Mouse (Mus musculus) forebrain, postnatal 0 days (tissue): ENCODE results near the gene Dcp1b. TPM values are rescaled to one million over a fixed set of nuclear protein-coding genes. Genes with fewer than 3 reads are reported as not detected.

Source experiments
- ATAC-seq: fragments of 200-750 bp; cut with Nextera tagmentation; 2 replicates; pipeline ENCODE4 v1.8.0; 2017; ENCODE audit warnings: mild to moderate bottlenecking, moderate library complexity
- DNase-seq: peaks from one replicate; pipeline ENCODE4 v3.0.0-alpha.2; 2015
- H3K27ac ChIP-seq: fragments of 300-500 bp; sonication (generic); 2 replicates; pipeline ENCODE4 v1.5.1; 2014; ENCODE audit warnings: low read depth, mild to moderate bottlenecking, antibody characterized with exemption, low read length, moderate library complexity, mixed read lengths
- H3K27me3 ChIP-seq: fragments of 300-500 bp; sonication (generic); 2 replicates; pipeline ENCODE4 v1.6.1; 2014; ENCODE audit warnings: mild to moderate bottlenecking, low read length, mixed read lengths; ENCODE audit not compliant: insufficient read depth
- H3K36me3 ChIP-seq: fragments of 300-500 bp; sonication (generic); 2 replicates; pipeline ENCODE4 v1.6.1; 2014; ENCODE audit warnings: mild to moderate bottlenecking, moderate library complexity; ENCODE audit not compliant: insufficient read depth
- H3K4me1 ChIP-seq: fragments of 300-500 bp; sonication (generic); 2 replicates; pipeline ENCODE4 v1.6.1; 2014; ENCODE audit warnings: antibody characterized with exemption; ENCODE audit not compliant: insufficient read depth
- H3K4me2 ChIP-seq: fragments of 300-500 bp; sonication (generic); 2 replicates; pipeline ENCODE4 v1.6.1; 2014; ENCODE audit warnings: low read depth, mild to moderate bottlenecking, moderate library complexity
- H3K4me3 ChIP-seq: fragments of 300-500 bp; sonication (generic); 2 replicates; pipeline ENCODE4 v1.5.1; 2014; ENCODE audit warnings: low read depth, low read length, mixed read lengths
- H3K9ac ChIP-seq: fragments of 300-500 bp; sonication (generic); 2 replicates; pipeline ENCODE4 v1.6.1; 2014; ENCODE audit warnings: mild to moderate bottlenecking
- H3K9me3 ChIP-seq: fragments of 300-500 bp; sonication (generic); 2 replicates; pipeline ENCODE4 v1.6.1; 2016; ENCODE audit warnings: low read length
- CTCF ChIP-seq: sonication (generic); IDR thresholded peaks from 2 replicates; pipeline ENCODE4 v1.5.1; 2016; ENCODE audit warnings: antibody characterized with exemption, control low read depth, low read depth
- WGBS: fragments of 180-500 bp; shearing (Covaris S2); extraction: QIAGEN DNeasy Blood & Tissue Kit; methylation state at CpG from one replicate; pipeline ENCODE4 v1.1.7; 2014; 5-methylcytosine and 5-hydroxymethylcytosine counted together
- polyA plus RNA-seq: library from polyadenylated mRNA; unstranded; fragments of >200 nt; fragmentation: Nextera tagmentation; extraction: Ambion mirVana; gene quantifications from 2 replicates; pipeline ENCODE4 v1.2.1, GENCODE M21; 2015
- total RNA-seq: library from RNA; depleted of rRNA; stranded (reverse); fragments of >200 nt; gene quantifications from 2 replicates; pipeline ENCODE4 v1.2.3, GENCODE M21; 2014; rRNA removed

Gene Dcp1b
- total and polyA plus RNA-seq, 2 experiments from 2014 or later: 12.5 to 29.6 TPM

GRCm38 (mm10) chr6:119240256-119240655, 65.2 kb downstream of the Dcp1b start:
- no peak overlapping the region for H3K4me2 ChIP-seq
- no peak overlapping the region for H3K9ac ChIP-seq
- H3K27ac ChIP-seq: no peak overlapping the region
- H3K27me3 ChIP-seq: no peaks in the 10 kb centered on the region
- DNase-seq: no peak
- ATAC-seq: no peak
- 86% methylated on average over 7 of the region's 7 CpGs for WGBS
- H3K4me3 ChIP-seq: no peak overlapping the region
- no peaks in the 10 kb centered on the region for H3K36me3 ChIP-seq
- no peak for TF ChIP-seq CTCF
- no peaks in the 10 kb centered on the region for H3K4me1 ChIP-seq
- H3K9me3 ChIP-seq: no peaks in the 10 kb centered on the region

GRCm38 (mm10) chr6:119240871-119241705, 66.0 kb downstream of the Dcp1b start:
- H3K4me3 ChIP-seq: no peak overlapping the region
- H3K27ac ChIP-seq: no peak overlapping the region
- no peaks in the 10 kb centered on the region for H3K36me3 ChIP-seq
- WGBS: 74% methylated on average over 21 of the region's 21 CpGs
- H3K9ac ChIP-seq: no peak overlapping the region
- ATAC-seq (peak; percentile 32; the same call in 1 of the 2 replicates), DNase-seq (no peak)
- H3K27me3 ChIP-seq: no peaks in the 10 kb centered on the region
- no peak for TF ChIP-seq CTCF
- no peak overlapping the region for H3K4me2 ChIP-seq
- no peaks in the 10 kb centered on the region for H3K4me1 ChIP-seq
- no peaks in the 10 kb centered on the region for H3K9me3 ChIP-seq

- Histone ChIP-seq H3K4me1 (no peaks in the 10 kb centered on the region), H3K9me3 (no peaks in the 10 kb centered on the region), H3K27me3 (no peaks in the 10 kb centered on the region), H3K36me3 (no peaks in the 10 kb centered on the region), H3K4me3 (no peak overlapping the region), H3K27ac (no peak overlapping the region), H3K9ac (no peak overlapping the region), H3K4me2 (no peak overlapping the region)
- DNase-seq: no peak
- TF ChIP-seq CTCF: peak; percentile 38
- no peak for ATAC-seq
- 53% methylated on average over 2 of the region's 2 CpGs for WGBS
Measured at GRCm38 (mm10) chr6:119246082-119246481, 71.0 kb downstream of the Dcp1b start.

GRCm38 (mm10) chr6:119248578-119248977, 73.5 kb downstream of the Dcp1b start:
- H3K27ac ChIP-seq: no peak overlapping the region
- peak; percentile 22 for DNase-seq
- H3K9ac ChIP-seq: no peak overlapping the region
- no peak overlapping the region for H3K4me3 ChIP-seq
- no peak overlapping the region for H3K4me2 ChIP-seq
- no peaks in the 10 kb centered on the region for H3K4me1 ChIP-seq
- no peak for TF ChIP-seq CTCF
- H3K9me3 ChIP-seq: no peaks in the 10 kb centered on the region
- 73% methylated on average over 3 of the region's 3 CpGs for WGBS
- no peaks in the 10 kb centered on the region for H3K27me3 ChIP-seq
- ATAC-seq: peak; percentile 69
- no peaks in the 10 kb centered on the region for H3K36me3 ChIP-seq

- no peak overlapping the region for H3K4me3 ChIP-seq
- no peak for DNase-seq
- H3K9ac ChIP-seq: no peak overlapping the region
- H3K27me3 ChIP-seq: no peaks in the 10 kb centered on the region
- no peak for TF ChIP-seq CTCF
- no peak overlapping the region for H3K27ac ChIP-seq
- no peaks in the 10 kb centered on the region for H3K36me3 ChIP-seq
- no peak for ATAC-seq
- H3K4me2 ChIP-seq: no peak overlapping the region
- no peaks in the 10 kb centered on the region for H3K4me1 ChIP-seq
- 90% methylated on average over 10 of the region's 10 CpGs for WGBS
- H3K9me3 ChIP-seq: no peaks in the 10 kb centered on the region
Measured at GRCm38 (mm10) chr6:119249726-119250125, 74.7 kb downstream of the Dcp1b start.

GRCm38 (mm10) chr6:119251704-119252103, 76.7 kb downstream of the Dcp1b start:
- no peaks in the 10 kb centered on the region for H3K27me3 ChIP-seq
- 75% methylated on average over 4 of the region's 4 CpGs for WGBS

More at GRCm38 (mm10) chr6:119251704-119252103, 76.7 kb downstream of the Dcp1b start:
- ATAC-seq (no peak), DNase-seq (no peak)
- no peaks in the 10 kb centered on the region for H3K9me3 ChIP-seq
- no peak overlapping the region for H3K9ac ChIP-seq
- H3K4me3 ChIP-seq: no peak overlapping the region
- no peak overlapping the region for H3K27ac ChIP-seq
- H3K4me1 ChIP-seq: no peaks in the 10 kb centered on the region
- no peak for TF ChIP-seq CTCF
- H3K4me2 ChIP-seq: no peak overlapping the region
- no peaks in the 10 kb centered on the region for H3K36me3 ChIP-seq

Other genes with a start within 250 kb of the Dcp1b start
- 36.2 and 43.3 TPM in 2 replicates for gene Cacna1c, start 21.2 kb downstream of the Dcp1b start, total RNA-seq
- gene Cacna1c, start 21.2 kb downstream of the Dcp1b start, polyA plus RNA-seq: 3.2 and 4.2 TPM in 2 replicates
- gene Cacna2d4, start 61.3 kb downstream of the Dcp1b start, total RNA-seq: 0.31 and 0.62 TPM in 2 replicates
- 0.48 and 0.55 TPM in 2 replicates for gene Cacna2d4, start 61.3 kb downstream of the Dcp1b start, polyA plus RNA-seq
- gene Lrtm2, start 155.5 kb downstream of the Dcp1b start, total RNA-seq: 12.8 and 17.8 TPM in 2 replicates
- gene Lrtm2, start 155.5 kb downstream of the Dcp1b start, polyA plus RNA-seq: 8.8 and 12.7 TPM in 2 replicates
- 42.9 and 46.9 TPM in 2 replicates for gene Adipor2, start 242.5 kb downstream of the Dcp1b start, total RNA-seq
- gene Adipor2, start 242.5 kb downstream of the Dcp1b start, polyA plus RNA-seq: 24.6 and 34.0 TPM in 2 replicates